Mouse (Mus musculus) right cerebral cortex, postnatal 25 days (tissue): Measurements from ENCODE around the gene Oxsm.

Source experiments
- DNase-seq: peaks from one replicate; pipeline ENCODE4 v3.0.0; 2022

Gene Oxsm

GRCm38 (mm10) chr14:16236466-16236865, 13.1 kb downstream of the Oxsm start:
- DNase-seq = no peak

GRCm38 (mm10) chr14:16233515-16233914, 16.1 kb downstream of the Oxsm start:
- DNase-seq = no peak

- DNase-seq = no peak
These were observed 19.0 kb downstream of the Oxsm start for GRCm38 (mm10) chr14:16230581-16230980.

- DNase-seq = no peak
These were observed 20.2 kb downstream of the Oxsm start for GRCm38 (mm10) chr14:16229395-16229794.

GRCm38 (mm10) chr14:16219015-16219414, 30.6 kb downstream of the Oxsm start:
- DNase-seq = no peak

GRCm38 (mm10) chr14:16207722-16208121, 41.9 kb downstream of the Oxsm start:
- DNase-seq = no peak

GRCm38 (mm10) chr14:16201673-16202072, 47.9 kb downstream of the Oxsm start:
- DNase-seq = no peak

- peak; percentile 25 for DNase-seq
These were observed 48.5 kb downstream of the Oxsm start for GRCm38 (mm10) chr14:16200969-16201638.

GRCm38 (mm10) chr14:16200220-16200912, 49.2 kb downstream of the Oxsm start:
- no peak for DNase-seq

GRCm38 (mm10) chr14:16196518-16196917, 53.1 kb downstream of the Oxsm start:
- DNase-seq = no peak

- DNase-seq = no peak
These were observed 54.1 kb downstream of the Oxsm start for GRCm38 (mm10) chr14:16195486-16195885.

GRCm38 (mm10) chr14:16194125-16194524, 55.5 kb downstream of the Oxsm start:
- DNase-seq = no peak

GRCm38 (mm10) chr14:16189142-16189541, 60.5 kb downstream of the Oxsm start:
- no peak for DNase-seq
